Mouse (Mus musculus) embryonic fibroblast, embryonic 13.5 days (primary cell): Measurements from ENCODE around the gene Cacna1s. TPM values are rescaled to one million over a fixed set of nuclear protein-coding genes. Genes with fewer than 3 reads are reported as not detected.

Source experiments
- H3K27ac ChIP-seq: 2 replicates; pipeline ENCODE4 v1.5.1; 2012; ENCODE audit warnings: low read length, control low read depth, inconsistent platforms; ENCODE audit not compliant: insufficient read depth
- H3K4me1 ChIP-seq: 2 replicates; pipeline ENCODE4 v1.6.1; 2011; ENCODE audit warnings: low read length; ENCODE audit not compliant: control insufficient read depth, insufficient read depth
- H3K4me3 ChIP-seq: 2 replicates; pipeline ENCODE4 v1.5.1; 2011; ENCODE audit warnings: mild to moderate bottlenecking, control low read depth, low read length; ENCODE audit not compliant: insufficient read depth
- CTCF ChIP-seq: IDR thresholded peaks from 2 replicates; pipeline ENCODE4 v1.5.1; 2011; ENCODE audit warnings: mild to moderate bottlenecking, control low read depth, low read length, moderate library complexity, borderline replicate concordance; ENCODE audit not compliant: insufficient read depth
- POLR2A ChIP-seq: IDR thresholded peaks from 2 replicates; pipeline ENCODE4 v1.6.1; 2011; ENCODE audit warnings: low read depth, mild to moderate bottlenecking, control low read depth, low read length, moderate library complexity
- polyA plus RNA-seq: library from polyadenylated mRNA; stranded (reverse); fragments of >200 nt; gene quantifications from 2 replicates; pipeline ENCODE4 v1.2.4, GENCODE M21; 2011; ENCODE audit warnings: low read depth; ENCODE audit not compliant: missing spikeins, insufficient read length

The Cacna1s gene
- polyA plus RNA-seq, 1 experiment: not detected

DNA sequence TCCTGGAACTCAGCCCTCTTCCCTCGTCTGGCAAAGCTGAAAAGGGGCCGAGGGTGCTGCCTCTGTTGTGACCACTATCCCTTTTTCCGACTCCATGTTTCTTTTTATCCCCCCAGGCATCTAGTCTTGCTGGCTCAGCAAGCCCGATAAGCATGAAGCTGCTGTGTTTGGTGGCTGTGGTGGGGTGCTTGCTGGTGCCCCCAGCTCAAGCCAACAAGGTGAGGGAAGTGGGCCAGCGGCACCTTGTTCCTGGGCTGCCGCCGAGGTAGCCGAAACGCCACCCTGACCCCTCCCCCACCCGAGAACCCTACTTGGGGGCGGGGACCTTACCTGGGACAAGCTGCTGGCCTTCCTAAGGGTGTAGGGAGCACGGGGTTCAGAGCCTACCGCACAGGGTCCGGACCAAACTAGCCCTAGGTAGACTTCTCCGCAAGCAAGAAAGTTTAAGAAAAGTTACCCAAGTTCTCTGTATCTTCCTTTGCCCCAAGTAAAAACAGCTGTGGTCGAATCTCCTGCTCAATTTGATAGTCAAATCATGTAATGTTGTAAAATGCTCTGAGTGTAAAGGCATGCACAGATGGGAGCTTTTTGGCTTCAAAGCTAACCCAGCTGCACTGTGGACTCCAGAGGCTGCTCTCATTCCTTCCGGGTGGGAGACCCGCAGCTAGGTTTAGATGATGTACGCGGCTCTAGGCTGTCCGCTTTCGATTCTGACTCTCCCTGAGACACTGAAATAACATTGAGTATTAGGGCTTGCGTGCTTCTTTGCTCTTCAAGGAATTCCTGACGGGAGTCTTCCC lies 34.0 kb upstream of the Cacna1s start:
- H3K4me1 ChIP-seq: no peaks in the 10 kb centered on the region
- no peak for TF ChIP-seq CTCF
- no peak for TF ChIP-seq POLR2A
- no peak overlapping the region for H3K27ac ChIP-seq
- H3K4me3 ChIP-seq: peak overlapping the region; percentile 79

DNA sequence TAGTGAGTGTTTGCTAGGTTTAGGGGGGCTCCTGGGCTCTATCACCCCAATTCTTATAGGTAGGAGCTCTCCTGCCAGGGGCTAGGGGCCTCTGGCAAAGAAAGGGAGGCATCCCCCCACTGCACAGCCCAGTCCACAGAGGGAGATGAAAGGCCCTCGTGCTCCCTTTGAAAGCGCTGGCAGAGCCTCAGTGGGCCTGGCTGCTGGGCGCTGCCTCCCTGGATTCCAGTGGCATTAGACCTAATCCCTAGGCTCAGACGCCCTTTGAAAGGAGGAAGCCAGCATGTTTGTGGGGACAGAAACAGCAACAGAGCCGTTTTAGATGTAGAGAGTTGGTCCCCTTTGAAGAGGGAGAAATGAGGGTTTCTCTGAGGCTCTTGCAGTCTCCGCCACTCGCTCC lies 22.3 kb upstream of the Cacna1s start:
- no peak overlapping the region for H3K27ac ChIP-seq
- no peaks in the 10 kb centered on the region for H3K4me1 ChIP-seq
- TF ChIP-seq POLR2A (no peak), CTCF (no peak)
- no peak overlapping the region for H3K4me3 ChIP-seq

DNA sequence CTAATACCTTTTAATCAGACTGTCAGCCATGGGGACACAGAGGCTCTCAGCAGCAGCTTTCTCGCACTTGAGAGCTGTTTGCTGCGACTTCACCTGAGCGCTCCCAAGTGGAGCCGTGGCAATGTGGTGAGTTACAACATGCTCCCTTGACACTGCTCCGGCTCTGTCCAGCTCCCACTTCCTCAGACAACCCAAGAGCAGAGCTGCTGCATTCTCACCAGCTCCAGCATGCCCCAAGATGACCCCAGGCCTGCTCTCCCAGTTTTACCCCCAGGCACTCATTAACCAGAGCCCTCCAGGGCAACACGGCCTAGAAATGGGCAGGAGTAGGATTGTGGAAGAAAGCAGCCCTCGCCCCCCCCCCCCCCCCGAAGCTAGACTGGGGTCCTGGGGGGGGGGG lies 20.9 kb upstream of the Cacna1s start:
- no peak for TF ChIP-seq CTCF
- TF ChIP-seq POLR2A: no peak
- Histone ChIP-seq H3K27ac (no peak overlapping the region), H3K4me3 (no peak overlapping the region), H3K4me1 (no peaks in the 10 kb centered on the region)

DNA sequence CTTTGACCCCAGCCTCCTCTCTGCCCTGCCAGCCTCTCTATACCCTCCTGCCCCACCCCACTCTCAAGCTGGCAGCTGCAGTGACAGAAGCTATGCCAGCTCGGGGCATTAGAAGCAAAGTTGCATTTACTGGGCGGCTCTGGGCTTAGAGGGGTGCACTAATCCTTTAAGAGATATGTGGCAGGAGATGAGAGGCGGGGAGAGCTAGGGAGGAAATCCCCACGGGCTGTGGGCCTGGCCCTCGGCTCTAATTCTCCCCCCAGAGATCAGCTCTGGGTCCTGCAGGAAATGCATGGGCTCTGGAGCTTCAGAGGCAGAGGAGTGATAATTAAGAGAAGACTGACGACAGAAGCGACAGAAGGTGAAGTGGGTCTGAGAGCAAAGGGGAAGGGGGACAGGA lies 19.6 kb upstream of the Cacna1s start:
- H3K4me3 ChIP-seq: no peak overlapping the region
- no peaks in the 10 kb centered on the region for H3K4me1 ChIP-seq
- no peak overlapping the region for H3K27ac ChIP-seq
- no peak for TF ChIP-seq CTCF
- TF ChIP-seq POLR2A: no peak

DNA sequence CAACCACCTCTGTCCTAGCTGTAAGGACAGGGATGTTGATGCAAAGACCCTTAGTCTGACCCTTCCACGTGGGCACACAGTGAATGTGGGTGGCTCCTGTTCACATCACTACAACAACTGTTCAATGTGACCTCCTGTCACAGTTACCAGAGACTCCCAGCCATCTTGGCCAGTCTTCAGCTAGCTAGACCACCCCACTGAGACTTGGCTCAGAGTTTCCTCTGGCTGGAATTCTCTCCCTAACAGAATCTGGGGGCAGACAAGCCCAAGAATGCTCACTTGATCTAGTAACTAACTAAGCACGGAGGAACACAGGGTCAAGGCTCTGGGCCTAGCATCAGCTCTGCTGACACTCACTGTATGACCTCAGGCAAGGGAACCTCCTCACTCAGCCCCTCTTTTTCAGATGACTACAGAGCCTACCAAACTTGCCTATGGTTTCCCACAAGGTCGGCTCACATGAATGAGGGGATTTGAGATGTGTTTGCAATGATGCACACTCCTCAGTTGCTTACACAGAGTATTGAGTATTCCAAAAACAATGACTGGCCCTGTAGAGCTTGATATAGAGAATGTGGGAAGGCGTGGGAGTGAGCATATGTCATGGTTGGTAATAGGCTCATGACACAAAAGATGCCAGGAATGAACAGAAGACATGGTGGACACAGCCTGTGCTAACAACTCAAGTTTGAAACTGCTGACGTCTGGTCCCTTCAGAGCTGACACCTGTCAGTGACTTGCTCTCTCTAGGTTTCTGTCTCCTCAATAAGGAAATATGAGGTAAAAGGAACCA lies 13.6 kb upstream of the Cacna1s start:
- no peak overlapping the region for H3K4me3 ChIP-seq

DNA sequence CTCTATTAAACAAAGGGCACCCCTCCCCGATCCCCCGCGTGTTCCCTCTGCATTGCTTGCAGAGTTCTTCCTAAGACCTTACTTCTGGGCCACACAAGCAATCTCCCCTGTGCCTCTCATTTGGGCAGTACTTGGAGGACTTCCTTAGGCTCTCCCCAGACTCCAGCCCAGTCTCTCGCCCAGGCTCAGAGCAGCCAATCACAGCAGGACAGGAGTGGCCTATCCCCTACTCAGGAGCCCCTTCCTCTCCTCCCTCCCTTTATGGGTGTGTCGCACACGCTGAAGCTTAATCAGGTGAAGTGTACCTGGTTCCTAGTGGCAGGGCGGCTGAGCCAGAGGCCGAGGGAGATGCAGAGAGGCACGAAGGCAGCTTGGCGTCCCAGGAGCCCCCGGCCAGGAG lies 12.1 kb upstream of the Cacna1s start:
- Histone ChIP-seq H3K4me3 (no peak overlapping the region), H3K27ac (no peak overlapping the region), H3K4me1 (no peaks in the 10 kb centered on the region)
- TF ChIP-seq CTCF (no peak), POLR2A (no peak)

More for the DNA sequence above, 13.6 kb upstream of the Cacna1s start:
- Histone ChIP-seq H3K27ac (no peak overlapping the region), H3K4me1 (no peaks in the 10 kb centered on the region)
- TF ChIP-seq POLR2A (no peak), CTCF (no peak)

DNA sequence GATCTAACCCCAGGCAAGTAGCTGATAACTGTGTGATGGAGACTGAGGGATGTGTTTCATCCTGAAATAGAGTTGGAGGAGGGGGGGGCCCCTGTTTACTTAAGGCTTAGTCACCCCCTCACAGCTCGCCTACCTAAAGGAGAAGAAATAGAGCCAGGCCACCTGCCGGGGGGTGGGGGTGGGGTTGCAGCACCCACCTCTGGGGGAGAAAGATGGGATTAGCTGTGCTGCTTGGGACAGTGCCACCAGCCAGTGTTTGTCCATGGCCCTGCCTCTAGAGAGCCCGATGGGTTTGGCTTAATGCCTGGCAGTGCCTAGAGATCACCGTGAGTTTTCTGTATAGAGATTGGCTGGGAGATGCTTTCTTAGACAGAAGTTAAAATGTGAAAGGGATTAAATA lies 11.7 kb upstream of the Cacna1s start:
- Histone ChIP-seq H3K4me1 (no peaks in the 10 kb centered on the region), H3K27ac (no peak overlapping the region), H3K4me3 (no peak overlapping the region)
- no peak for TF ChIP-seq POLR2A

DNA sequence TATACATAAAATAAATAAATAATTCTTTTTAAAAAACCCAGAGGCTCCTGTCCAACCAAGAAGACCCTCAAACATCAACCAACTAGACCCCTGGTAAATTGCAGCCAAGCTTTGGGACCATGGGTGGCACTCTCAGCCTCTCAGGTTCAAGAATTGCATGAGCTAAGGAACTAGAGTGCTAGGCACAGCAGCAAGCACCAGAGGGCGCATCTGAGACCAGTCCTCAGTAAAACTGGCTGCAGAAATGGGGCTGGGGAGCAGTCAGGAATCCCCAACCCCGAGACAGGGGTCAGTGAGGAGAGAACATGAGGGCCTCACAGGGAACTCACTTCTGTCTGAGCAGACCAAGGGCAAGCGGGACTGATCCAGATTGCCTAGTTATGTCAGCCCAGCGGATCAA lies 6.8 kb upstream of the Cacna1s start:
- TF ChIP-seq CTCF (peak; percentile 85; the same call in 1 of the 2 replicates), POLR2A (no peak)
- Histone ChIP-seq H3K4me3 (no peak overlapping the region), H3K27ac (no peak overlapping the region), H3K4me1 (peaks cover 2% of the 10 kb centered on the region; the same call in 1 of the 2 replicates)

DNA sequence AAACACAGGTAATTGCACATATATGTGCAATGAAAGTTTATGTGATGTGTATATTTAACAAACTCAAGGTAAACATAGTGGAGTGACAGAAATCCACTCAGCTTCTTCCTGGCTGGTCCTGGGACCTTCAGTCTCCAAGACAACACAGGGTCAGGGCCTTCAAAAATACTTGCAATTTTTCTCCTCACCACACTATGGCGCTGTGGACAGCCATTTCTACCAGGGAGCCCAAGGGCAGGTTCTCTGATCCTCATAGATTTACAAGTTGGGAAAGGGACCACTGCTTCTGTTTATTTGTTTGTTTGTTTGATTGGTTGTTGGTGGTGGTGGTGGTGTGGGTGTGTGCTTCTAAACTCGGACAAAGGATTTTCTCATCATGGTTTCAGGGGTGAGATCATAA lies 5.1 kb upstream of the Cacna1s start:
- TF ChIP-seq CTCF: no peak
- TF ChIP-seq POLR2A: no peak
- Histone ChIP-seq H3K4me3 (no peak overlapping the region), H3K4me1 (peaks cover 2% of the 10 kb centered on the region; the same call in 1 of the 2 replicates), H3K27ac (no peak overlapping the region)

DNA sequence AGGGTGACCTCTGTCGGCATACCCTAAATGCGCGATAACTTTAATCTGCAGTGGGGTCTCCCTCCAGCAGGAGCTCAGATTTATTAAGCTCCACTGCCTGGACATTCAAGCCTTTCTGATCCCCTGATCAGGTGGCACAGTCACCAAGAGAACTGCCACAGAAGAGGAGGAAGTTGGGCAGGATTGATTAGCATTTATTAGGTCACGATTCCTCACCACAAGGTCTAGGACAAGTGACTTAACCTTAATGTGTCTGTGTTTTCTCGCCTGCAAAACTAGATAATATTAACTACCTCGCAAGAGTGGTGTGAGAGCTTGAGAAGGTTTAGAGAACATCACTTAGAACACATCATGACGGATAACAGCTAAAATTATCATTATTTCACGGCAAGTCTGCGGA lies 4.7 kb upstream of the Cacna1s start:
- no peak for TF ChIP-seq CTCF
- no peak for TF ChIP-seq POLR2A
- no peak overlapping the region for H3K27ac ChIP-seq
- peaks cover 2% of the 10 kb centered on the region; the same call in 1 of the 2 replicates for H3K4me1 ChIP-seq
- no peak overlapping the region for H3K4me3 ChIP-seq
